Mouse (Mus musculus): ENCODE results near the gene Khdrbs2.
A peak's percentile ranks its signal among the peaks of the same experiment; 100 is the strongest.

The Khdrbs2 gene

GRCm38 (mm10) chr1:32172506-32173239 is at the start of gene Khdrbs2:
Gene Khdrbs2, plus strand, starts transcription at chr1:32172714.
- DNase-seq (ENCODE audit: extremely low spot score): peak; percentile 86

- peak; percentile 25 for DNase-seq (ENCODE audit: extremely low spot score)
Measured at GRCm38 (mm10) chr1:32174566-32174965, 2.1 kb downstream of the Khdrbs2 start.

- DNase-seq (ENCODE audit: extremely low spot score): no peak
Measured at GRCm38 (mm10) chr1:32199664-32200260, 27.2 kb downstream of the Khdrbs2 start.

- DNase-seq (ENCODE audit: extremely low spot score): no peak
Measured at GRCm38 (mm10) chr1:32248443-32248842, 75.9 kb downstream of the Khdrbs2 start.

- DNase-seq (ENCODE audit: extremely low spot score): no peak
Measured at GRCm38 (mm10) chr1:32249602-32250001, 77.1 kb downstream of the Khdrbs2 start.

GRCm38 (mm10) chr1:32250337-32250736 is 77.8 kb downstream of the Khdrbs2 start:
- no peak for DNase-seq (ENCODE audit: extremely low spot score)

DNA sequence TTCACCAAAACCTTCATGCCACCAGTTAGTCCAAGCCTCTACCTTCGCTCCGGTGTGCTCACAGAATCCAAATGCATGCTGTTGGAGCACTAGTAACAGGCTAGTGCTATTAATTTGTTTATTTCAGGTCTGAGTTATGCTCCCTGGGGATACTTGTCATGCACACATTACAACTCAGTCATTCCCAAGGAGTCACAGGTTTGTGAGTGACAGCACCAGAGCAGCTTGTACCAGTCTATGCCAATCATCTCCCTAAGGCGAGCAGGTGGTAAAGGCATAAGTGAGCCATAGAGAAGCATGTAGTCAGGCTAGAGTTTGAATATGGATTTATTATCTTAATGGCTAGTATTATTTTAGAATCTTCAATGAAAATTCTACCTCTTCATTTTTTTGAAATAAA is 86.4 kb downstream of the Khdrbs2 start:
- DNase-seq (ENCODE audit: extremely low spot score): no peak

GRCm38 (mm10) chr1:32270519-32270918 is 98.0 kb downstream of the Khdrbs2 start:
- DNase-seq (ENCODE audit: extremely low spot score): no peak

GRCm38 (mm10) chr1:32294702-32295101 is 122.2 kb downstream of the Khdrbs2 start:
- DNase-seq (ENCODE audit: extremely low spot score): no peak

DNA sequence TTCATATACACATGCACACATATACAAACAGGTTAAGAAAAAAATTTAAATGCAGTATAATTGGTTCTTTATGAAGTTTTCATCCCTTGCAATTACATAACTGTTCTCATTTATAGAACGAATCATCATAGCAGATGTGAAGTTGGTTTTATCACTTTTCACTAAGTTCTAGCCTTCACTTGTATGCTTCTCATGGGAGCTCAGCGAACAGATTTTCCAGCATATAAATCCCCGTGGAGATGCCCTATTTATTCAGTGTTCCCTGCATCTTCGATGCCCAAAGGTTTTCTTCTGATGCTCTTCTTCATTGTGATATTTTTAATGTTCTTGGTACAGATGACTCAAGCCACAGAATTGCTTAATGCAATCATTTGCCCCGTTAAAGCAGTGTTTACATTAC is 128.9 kb downstream of the Khdrbs2 start:
- DNase-seq (ENCODE audit: extremely low spot score): no peak

- no peak for DNase-seq (ENCODE audit: extremely low spot score)
Measured at GRCm38 (mm10) chr1:32309074-32309473, 136.6 kb downstream of the Khdrbs2 start.

DNA sequence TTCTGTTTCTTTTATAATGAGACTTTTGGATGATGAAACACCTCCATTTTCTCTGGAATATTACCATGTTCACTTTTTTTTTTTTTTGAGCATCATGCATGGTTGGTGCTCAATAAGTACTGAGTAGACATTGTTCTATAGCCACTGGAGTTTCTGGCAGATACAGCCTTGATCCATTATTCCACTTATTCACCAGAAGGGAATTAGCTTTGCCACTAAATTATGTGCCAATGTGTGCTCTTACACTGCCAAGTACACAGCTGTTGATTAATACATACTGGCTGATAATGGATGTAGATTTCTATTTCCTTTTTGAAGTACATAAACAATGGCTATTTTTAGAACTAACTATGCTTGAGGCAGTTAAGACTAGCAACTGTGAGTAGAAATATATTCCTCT is 137.1 kb downstream of the Khdrbs2 start:
- DNase-seq (ENCODE audit: extremely low spot score): no peak

DNA sequence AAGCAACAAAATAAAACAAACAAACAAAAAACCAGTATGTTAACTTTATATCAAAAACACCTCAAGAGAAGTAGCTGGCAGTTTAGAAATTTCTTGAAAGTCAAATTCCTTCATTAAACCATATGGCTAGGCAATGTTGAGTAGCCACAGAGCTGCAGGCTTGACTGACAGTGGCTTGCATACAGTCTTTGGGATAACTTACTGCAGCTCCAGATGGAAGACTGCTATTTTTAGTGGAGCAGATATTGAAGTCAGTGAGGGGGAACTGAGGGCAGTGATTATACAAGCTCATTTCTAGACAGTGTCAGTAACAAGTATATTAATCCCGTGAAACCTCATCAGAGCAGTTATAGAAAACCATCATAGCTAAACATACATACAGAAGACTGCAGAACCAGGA is 166.6 kb downstream of the Khdrbs2 start:
- no peak for DNase-seq (ENCODE audit: extremely low spot score)

DNA sequence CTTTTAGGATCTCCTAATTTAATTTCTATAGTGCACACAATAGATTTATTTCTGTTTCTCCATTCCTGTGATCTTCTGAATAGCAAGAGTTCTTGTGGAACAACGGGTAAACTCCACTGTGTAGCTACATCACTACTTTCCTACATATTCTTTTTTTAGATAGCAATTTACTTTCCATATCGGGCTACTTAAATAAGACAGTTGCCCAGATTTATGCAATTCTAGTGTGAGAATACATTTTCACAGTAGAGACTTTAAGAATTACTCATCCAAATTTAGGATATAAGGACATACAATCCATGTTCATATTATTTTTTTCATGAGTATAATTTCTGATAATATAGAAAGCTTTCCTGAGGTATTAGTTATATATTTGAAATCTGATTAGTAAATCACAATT is 175.0 kb downstream of the Khdrbs2 start:
- DNase-seq (ENCODE audit: extremely low spot score): no peak

- DNase-seq (ENCODE audit: extremely low spot score): no peak
Measured at GRCm38 (mm10) chr1:32352076-32352475, 179.6 kb downstream of the Khdrbs2 start.

- DNase-seq (ENCODE audit: extremely low spot score): no peak
Measured at GRCm38 (mm10) chr1:32363539-32363938, 191.0 kb downstream of the Khdrbs2 start.

- DNase-seq (ENCODE audit: extremely low spot score): no peak
Measured at GRCm38 (mm10) chr1:32397553-32397952, 225.0 kb downstream of the Khdrbs2 start.

- no peak for DNase-seq (ENCODE audit: extremely low spot score)
Measured at GRCm38 (mm10) chr1:32407651-32408050, 235.1 kb downstream of the Khdrbs2 start.

GRCm38 (mm10) chr1:32428410-32428809 is 255.9 kb downstream of the Khdrbs2 start:
- DNase-seq (ENCODE audit: extremely low spot score): no peak

DNA sequence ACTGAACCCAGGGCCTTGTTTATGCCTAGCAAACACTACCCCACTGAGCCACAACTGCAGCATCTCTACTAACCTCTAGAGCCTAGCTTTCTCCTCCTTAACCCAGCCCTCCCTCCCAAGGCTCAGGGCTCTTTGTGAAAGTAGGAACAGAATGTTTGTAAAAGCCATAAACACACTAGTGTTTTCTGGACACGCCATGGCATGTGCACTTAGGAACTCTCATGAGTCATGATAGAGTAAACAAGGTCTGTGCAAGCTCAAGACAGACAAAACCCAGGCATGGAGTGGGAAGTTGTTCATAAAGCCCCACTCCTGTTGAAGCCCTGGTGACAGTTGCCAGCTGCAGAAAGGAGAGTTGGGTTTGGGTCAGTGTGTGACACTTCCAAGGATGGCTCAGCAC is 257.0 kb downstream of the Khdrbs2 start:
- DNase-seq (ENCODE audit: extremely low spot score): no peak

DNA sequence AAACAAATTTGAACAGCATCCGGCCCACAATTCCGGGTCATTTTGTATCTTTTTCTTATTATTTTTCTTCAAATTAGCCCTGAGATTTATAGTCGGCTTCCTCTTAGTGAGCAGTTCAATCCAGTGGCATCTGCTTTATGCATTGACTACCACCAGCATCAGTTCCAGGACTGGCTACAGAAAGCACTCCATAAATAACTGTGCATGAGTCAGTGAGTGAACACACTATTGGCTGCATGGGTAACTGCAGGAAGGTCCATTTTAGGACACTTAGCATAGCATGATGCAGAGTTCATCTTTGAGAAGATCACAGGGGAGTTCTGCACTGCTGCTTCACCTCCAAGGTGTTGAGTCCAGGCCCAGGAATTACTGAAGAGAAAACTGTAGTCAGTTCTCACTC is 258.0 kb downstream of the Khdrbs2 start:
- no peak for DNase-seq (ENCODE audit: extremely low spot score)

DNA sequence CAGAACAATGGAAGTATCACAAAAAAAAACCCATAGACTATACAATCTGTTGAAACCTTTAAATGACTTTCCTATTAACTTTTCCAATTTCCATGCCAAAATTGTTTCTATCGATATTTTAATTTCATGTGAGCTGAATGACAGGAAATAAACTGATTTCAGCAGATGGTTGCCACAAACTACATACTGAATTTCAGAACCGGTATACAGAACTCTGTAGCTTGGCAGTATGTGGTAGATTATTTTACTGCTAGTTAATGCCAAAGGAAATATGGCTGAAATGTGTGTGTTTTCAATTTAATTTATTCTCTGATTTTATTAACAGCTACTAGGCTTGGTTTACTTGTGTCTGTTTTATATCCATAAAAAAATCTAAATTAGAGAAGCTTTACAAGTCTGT is 260.6 kb downstream of the Khdrbs2 start:
- no peak for DNase-seq (ENCODE audit: extremely low spot score)

DNA sequence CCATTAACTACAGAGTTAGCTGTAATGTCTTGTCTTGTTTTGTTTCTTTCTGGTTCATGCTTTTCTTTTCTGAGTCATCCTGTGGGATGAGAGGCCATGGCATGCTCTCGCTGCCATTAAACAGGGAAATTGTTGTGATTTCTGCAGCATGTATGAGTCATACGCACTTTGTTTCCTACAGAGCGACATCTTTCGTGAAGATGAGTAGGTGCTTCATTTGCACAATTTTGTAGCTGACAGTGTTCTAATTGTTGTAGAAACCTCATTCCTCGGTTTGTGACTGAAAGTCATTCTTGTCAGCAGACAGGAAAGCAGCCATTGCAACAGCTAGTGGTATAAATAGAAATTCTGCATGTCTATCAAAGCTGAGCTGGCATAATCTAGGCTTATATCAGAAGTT is 271.4 kb downstream of the Khdrbs2 start:
- no peak for DNase-seq (ENCODE audit: extremely low spot score)

GRCm38 (mm10) chr1:32463103-32463516 is 290.6 kb downstream of the Khdrbs2 start:
- no peak for DNase-seq (ENCODE audit: extremely low spot score)

Data from embryo, embryonic 9.5 days (tissue).